Mouse (Mus musculus): Measurements from ENCODE around the gene Tmem44. TPM values are rescaled to one million over a fixed set of nuclear protein-coding genes. Genes with fewer than 3 reads are reported as not detected.

The Tmem44 gene
- total RNA-seq, 2 experiments from 2014 or later, result 0.14 TPM; not detected in 1

GRCm38 (mm10) chr16:30559312-30559992 is 8.8 kb upstream of the Tmem44 start:
- no peak for ATAC-seq (replicated peaks; ENCODE audit: low FRiP score, low TSS enrichment, poor library complexity, severe bottlenecking)

- no peak for ATAC-seq (replicated peaks; ENCODE audit: low FRiP score, low TSS enrichment, poor library complexity, severe bottlenecking)
Measured at GRCm38 (mm10) chr16:30554109-30554508, 3.5 kb upstream of the Tmem44 start.

GRCm38 (mm10) chr16:30552621-30553338 is 2.1 kb upstream of the Tmem44 start:
- ATAC-seq (replicated peaks; ENCODE audit: low FRiP score, low TSS enrichment, poor library complexity, severe bottlenecking), result no peak

DNA sequence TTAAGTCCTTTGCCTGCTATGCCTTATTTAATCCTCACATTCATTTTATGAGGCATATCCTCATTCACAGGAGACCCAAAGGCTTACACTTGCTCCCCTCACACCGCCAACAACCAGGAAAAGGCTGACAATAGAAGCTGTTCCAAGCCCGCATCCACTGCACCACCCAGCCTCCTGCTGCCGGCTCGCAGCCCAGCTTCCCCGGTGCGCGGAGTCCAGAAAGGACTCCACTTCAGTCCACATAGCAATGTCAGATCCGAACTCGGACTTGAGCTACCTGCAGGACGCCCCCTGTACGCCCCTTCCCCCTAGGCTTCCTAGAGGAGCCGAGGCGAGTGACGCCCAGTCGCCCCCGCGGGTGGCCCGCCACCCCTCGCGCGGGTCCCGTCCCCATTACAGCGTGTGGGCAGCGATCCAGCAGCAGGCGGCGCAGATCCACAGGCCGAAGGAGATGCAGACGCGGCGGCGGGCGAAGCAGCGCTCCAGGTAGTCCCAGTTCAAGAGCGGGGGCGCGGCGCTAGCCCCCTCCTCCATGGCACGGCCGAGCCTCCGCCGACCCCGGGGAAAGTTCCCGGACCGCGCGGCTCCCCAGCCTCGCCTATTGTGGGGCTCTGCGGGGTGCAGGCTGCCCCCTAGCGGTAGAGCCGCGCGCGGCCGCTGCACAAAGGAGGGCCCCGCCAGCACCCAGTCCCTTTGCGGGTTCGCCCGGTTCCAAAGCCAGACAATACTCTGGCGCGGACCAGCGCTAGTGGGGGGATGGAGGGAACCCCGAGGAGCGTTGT is 485 bp downstream of the Tmem44 start:
- ATAC-seq (replicated peaks; ENCODE audit: low FRiP score, low TSS enrichment, poor library complexity, severe bottlenecking), result peak; percentile 83

GRCm38 (mm10) chr16:30549516-30549915 is 1.1 kb downstream of the Tmem44 start:
- ATAC-seq (replicated peaks; ENCODE audit: low FRiP score, low TSS enrichment, poor library complexity, severe bottlenecking), result no peak

DNA sequence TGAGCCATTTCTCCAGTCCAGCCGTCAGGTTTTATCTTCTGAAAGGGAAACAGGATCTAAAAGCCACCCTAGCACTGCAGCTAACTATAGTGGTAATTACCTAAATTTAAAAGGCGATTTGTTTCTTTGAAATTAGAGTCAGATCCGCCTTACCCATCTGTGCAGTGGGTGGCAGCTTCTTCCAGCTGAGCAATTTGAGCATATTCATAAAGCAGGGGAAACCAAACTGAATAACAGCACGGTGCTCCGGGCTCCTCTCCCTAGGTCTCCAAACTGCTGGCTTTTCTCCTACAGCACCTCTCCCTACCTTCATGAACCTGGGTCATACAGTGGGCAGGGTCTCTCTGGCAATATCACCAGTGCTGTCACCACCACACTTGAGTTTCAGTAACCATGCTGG is 2.4 kb downstream of the Tmem44 start:
- no peak for ATAC-seq (replicated peaks; ENCODE audit: low FRiP score, low TSS enrichment, poor library complexity, severe bottlenecking)

- ATAC-seq (replicated peaks; ENCODE audit: low FRiP score, low TSS enrichment, poor library complexity, severe bottlenecking), result 0 out of 2 replicates have a peak, but pooled peaks have one; percentile 11
Measured at GRCm38 (mm10) chr16:30544693-30545092, 5.9 kb downstream of the Tmem44 start.

DNA sequence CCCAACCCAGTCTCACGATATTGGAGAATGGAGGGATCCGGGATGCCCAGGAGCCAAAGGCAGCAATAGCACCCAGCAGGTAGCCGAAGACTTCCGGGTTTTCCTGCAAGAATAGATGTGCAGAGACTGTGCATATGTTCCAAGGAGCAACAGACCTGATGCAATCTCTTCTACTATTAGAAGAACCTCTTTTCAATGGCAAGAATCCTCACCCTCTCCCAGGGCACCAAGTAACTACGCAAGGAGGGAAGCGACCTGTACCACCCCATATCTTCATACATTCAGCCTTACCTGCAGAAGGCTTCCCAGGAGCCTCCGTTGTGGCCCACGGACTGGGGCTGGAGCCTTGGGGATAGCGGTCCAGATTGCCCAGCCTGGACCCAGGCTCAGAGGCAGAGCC is 7.3 kb downstream of the Tmem44 start:
- no peak for ATAC-seq (replicated peaks; ENCODE audit: low FRiP score, low TSS enrichment, poor library complexity, severe bottlenecking)

DNA sequence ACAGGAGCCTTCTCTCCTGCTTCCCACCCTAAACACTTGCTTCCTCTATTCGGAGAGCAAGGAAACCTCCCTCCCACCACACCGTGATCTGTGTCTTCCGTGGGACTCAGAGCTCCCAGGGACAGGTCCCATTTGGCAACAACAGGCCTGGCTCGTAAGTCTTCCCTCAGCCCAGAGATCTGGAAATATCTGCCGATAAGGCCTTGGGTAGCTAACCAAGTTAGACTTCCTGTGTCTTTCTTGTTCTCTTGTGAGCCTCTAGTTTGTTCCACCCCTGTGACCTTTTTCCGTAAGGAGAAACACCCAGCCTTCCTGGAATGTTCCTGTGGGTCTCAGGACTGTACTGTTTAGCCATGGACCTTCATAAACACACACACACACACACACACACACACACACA is 7.8 kb downstream of the Tmem44 start:
- ATAC-seq (replicated peaks; ENCODE audit: low FRiP score, low TSS enrichment, poor library complexity, severe bottlenecking), result no peak

GRCm38 (mm10) chr16:30540107-30541001 is 10.3 kb downstream of the Tmem44 start:
- ATAC-seq (replicated peaks; ENCODE audit: low FRiP score, low TSS enrichment, poor library complexity, severe bottlenecking), result no peak

DNA sequence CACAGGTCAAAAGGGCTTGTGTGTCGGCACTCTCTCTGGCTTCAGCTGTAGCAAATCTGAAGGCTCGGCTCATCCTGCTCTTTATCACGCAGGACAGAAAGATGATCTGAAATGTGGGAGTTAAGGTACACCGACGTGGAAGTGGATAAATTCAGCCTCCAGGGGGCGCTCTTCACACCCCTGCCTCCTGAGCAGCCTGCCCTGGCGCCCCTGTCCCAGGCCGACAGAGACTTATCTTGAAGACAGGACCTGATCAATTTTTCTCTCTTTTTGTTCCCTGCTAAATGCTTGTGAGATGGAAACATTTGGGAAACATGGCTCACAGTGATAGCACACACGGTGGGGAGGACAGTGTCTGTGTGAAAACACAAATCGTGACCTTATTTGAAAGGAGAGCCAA is 11.2 kb downstream of the Tmem44 start:
- peak; percentile 72 for ATAC-seq (replicated peaks; ENCODE audit: low FRiP score, low TSS enrichment, poor library complexity, severe bottlenecking)

- no peak for ATAC-seq (replicated peaks; ENCODE audit: low FRiP score, low TSS enrichment, poor library complexity, severe bottlenecking)
Measured at GRCm38 (mm10) chr16:30535075-30535474, 15.6 kb downstream of the Tmem44 start.

DNA sequence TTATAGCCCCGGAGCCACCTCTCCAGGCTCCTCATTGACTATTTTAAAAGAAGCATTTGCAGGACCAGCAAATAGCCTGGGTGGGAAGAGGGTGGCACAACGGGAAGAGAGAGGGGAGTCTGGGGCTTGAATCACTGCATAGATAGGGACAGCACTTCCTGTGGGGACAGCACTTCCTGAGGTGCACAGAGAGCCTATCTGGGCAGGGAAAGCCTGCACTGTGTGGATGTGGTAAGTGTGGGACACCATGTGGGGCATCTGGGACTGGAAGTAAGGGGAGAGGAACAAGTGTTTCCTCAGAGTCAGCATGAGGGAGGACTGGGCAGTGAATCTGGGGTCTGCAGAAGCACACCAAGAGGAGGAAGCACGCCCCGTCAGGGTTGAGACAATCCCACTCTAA is 17.1 kb downstream of the Tmem44 start:
- no peak for ATAC-seq (replicated peaks; ENCODE audit: low FRiP score, low TSS enrichment, poor library complexity, severe bottlenecking)

DNA sequence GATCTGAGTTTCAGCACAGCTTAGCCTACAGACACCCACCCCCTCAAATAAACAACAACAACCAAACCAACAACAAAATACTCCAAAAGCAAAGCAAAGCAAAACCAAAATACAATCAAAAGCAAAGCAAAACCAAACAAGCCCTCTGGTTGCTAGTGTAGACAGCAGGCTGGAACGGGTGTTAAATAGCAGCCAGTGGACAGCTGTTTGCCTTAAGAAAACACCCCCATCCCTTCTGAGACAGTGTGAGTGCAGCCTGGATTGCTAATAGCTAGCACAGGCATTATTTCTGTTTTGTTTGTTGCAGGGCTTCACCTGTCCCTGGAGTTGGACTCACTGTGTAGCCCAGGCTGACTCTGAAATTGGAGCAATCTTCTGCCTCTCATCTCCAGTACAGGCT is 17.7 kb downstream of the Tmem44 start:
- no peak for ATAC-seq (replicated peaks; ENCODE audit: low FRiP score, low TSS enrichment, poor library complexity, severe bottlenecking)

- peak; percentile 73; the same call in 1 of the 2 replicates for ATAC-seq (replicated peaks; ENCODE audit: low FRiP score, low TSS enrichment, poor library complexity, severe bottlenecking)
Measured at GRCm38 (mm10) chr16:30531761-30532406, 18.8 kb downstream of the Tmem44 start.

GRCm38 (mm10) chr16:30530815-30531214 is 19.8 kb downstream of the Tmem44 start:
- ATAC-seq (replicated peaks; ENCODE audit: low FRiP score, low TSS enrichment, poor library complexity, severe bottlenecking), result no peak

DNA sequence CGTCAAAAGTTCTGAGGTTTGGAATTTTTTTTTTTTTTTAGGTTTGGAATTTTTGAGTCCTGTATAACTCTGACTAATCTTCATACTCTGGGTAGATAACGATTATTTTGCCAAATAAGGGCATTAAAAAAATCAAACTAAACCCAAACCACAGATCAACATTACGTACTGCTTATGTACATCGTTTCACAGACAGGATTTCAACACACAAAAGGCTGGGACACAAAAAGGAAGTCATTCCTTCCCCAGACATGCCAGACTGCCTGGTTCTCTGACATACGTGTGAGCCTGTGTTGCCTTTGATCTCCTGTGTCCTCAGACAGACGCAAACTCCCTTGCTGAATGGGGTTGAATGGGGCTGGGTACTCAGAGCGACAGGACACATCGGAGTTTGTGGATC is 22.3 kb downstream of the Tmem44 start:
- ATAC-seq (replicated peaks; ENCODE audit: low FRiP score, low TSS enrichment, poor library complexity, severe bottlenecking), result no peak

DNA sequence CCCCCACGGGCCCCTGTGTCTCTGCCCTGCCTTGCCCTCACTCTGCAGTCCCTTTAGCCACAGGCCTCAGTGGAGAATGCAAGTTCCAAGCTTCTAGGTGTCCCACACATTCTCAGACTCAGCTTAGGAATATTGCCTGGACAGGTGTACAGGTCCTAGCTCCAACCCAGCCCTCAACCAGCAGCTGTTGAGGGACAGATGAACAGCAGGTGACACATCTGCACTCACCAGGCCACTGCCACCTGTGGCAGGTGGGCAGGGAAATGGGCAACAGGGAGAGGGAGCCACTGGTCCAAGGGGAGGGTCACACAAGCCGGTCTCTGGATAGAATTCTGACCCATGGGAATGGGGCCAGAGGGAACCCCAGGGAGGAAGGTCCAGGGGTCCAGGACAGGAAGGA is 22.8 kb downstream of the Tmem44 start:
- no peak for ATAC-seq (replicated peaks; ENCODE audit: low FRiP score, low TSS enrichment, poor library complexity, severe bottlenecking)

DNA sequence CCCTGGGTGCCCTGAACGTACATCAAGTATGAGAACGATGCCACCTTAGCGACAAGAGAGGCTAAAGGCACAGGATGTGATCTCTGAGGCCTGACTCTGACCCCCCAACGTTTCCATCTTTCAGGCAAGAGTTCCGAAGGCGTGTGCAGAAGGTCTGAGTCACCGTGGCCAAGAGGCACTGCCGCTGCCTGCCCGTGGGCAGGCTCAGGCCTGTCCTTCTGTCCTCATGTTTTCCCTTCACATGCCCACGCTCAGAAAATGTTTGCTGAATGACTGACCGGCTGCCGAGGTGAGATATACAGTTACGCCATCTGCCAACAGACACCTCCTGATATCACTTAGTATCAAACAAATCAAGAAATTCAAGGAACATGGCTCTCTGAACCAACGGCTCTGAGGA is 24.9 kb downstream of the Tmem44 start:
- ATAC-seq (replicated peaks; ENCODE audit: low FRiP score, low TSS enrichment, poor library complexity, severe bottlenecking), result 0 out of 2 replicates have a peak, but pooled peaks have one; percentile 39

All from megakaryocyte-erythroid progenitor cell, adult 5-6 weeks (primary cell).